Mouse (Mus musculus): ENCODE results near the gene Hormad2. TPM values are rescaled to one million over a fixed set of nuclear protein-coding genes. Genes with fewer than 3 reads are reported as not detected.

Hormad2 gene
- polyA plus RNA-seq, 1 experiment from 2014 or later: 0.17 TPM

DNA sequence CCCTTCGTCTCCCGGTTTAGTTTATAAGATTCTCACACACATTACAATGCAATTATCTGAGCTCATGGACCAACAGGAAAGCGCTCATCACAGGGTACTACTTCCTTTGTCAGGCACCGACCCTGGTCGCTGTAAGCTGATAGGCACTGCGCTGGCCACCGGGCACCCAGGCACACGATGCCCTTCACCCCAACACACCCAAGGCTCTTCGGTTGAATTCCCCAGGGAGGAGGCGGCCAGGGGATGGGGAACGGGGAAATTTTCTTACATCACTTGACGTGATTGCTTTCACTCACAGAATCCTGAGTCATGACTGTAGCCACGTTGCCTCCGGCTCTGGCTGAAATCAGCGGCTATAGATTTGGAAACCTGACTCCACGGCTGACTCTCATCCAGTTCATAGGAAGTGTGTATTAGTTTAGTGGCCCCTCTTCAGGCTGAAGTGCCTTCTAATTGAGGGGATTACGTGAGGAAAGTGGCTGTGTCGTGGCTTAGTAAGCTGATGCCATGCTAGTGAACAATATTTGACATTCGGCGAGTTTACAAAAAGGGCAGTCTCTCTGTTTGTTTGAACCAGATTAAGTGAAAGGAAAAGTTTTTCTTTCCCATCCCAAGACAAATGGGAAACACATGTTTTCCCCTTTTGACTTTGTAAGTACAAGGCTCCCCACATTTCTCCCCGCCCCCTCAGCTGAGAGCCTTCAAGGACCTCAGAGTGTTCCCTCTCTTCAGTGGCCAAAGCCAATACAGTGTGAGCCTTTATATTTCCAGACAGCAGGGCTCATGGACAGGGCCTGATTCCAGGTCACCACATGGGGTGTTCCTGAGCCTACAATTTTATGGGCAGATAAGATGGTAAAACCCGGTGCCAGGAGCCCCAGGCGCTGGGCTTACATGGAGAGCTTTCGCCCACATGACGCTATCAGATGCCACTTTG is 132.1 kb downstream of the Hormad2 start:
- Histone ChIP-seq H3K36me3 (no peaks in the 10 kb centered on the region), H3K4me3 (no peak overlapping the region), H3K4me1 (replicated peaks) (peaks cover 10% of the 10 kb centered on the region; the same call in 1 of the 2 replicates), H3K9ac (no peak overlapping the region; the same call in 1 of the 2 replicates), H3K27me3 (no peaks in the 10 kb centered on the region), H3K27ac (replicated peaks) (peak overlapping the region; percentile 57; the same call in 1 of the 2 replicates), H3K9me3 (no peaks in the 10 kb centered on the region), H3K4me2 (peak overlapping the region; percentile 26; the same call in 1 of the 2 replicates)
- no peak for ATAC-seq (ENCODE audit: low read depth)
- WGBS: 51% methylated on average over 25 of the region's 25 CpGs

GRCm38 (mm10) chr11:4308060-4308513 is 132.8 kb downstream of the Hormad2 start:
- WGBS: 13% methylated on average over 6 of the region's 6 CpGs
- no peak overlapping the region for H3K4me3 ChIP-seq
- H3K27me3 ChIP-seq: no peaks in the 10 kb centered on the region
- peaks cover 10% of the 10 kb centered on the region; the same call in 1 of the 2 replicates for H3K4me1 ChIP-seq (replicated peaks)
- no peaks in the 10 kb centered on the region for H3K36me3 ChIP-seq
- H3K4me2 ChIP-seq: peak overlapping the region; percentile 26; the same call in 1 of the 2 replicates
- no peak overlapping the region for H3K9ac ChIP-seq
- H3K27ac ChIP-seq (replicated peaks): peak overlapping the region; percentile 57; the same call in 1 of the 2 replicates
- no peak for ATAC-seq (ENCODE audit: low read depth)
- H3K9me3 ChIP-seq: no peaks in the 10 kb centered on the region

DNA sequence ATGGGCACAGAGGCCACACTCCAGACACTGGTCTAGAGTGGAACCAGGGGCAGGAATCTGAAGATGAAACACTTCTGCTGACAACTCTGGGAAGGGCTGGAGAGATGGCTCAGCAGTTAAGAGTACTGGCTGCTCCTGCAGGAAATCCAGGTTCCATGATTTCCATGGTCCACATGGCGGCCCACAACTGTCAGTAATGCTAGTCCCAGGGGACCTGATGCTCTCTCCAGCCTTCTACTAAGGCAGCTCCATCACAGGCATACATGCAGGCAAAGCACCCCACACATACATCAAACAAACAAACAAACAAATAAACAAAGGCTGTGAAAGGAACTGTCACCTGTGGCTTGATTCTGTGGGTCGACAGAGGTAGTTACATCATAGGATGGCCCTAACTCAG is 134.8 kb downstream of the Hormad2 start:
- no peaks in the 10 kb centered on the region for H3K36me3 ChIP-seq
- no peak overlapping the region for H3K27ac ChIP-seq (replicated peaks)
- H3K4me2 ChIP-seq: no peak overlapping the region
- H3K27me3 ChIP-seq: no peaks in the 10 kb centered on the region
- no peak for ATAC-seq (ENCODE audit: low read depth)
- H3K9me3 ChIP-seq: no peaks in the 10 kb centered on the region
- no peak overlapping the region for H3K4me3 ChIP-seq
- WGBS: 69% methylated on average over 2 of the region's 2 CpGs
- peaks cover 10% of the 10 kb centered on the region; the same call in 1 of the 2 replicates for H3K4me1 ChIP-seq (replicated peaks)
- H3K9ac ChIP-seq: no peak overlapping the region

DNA sequence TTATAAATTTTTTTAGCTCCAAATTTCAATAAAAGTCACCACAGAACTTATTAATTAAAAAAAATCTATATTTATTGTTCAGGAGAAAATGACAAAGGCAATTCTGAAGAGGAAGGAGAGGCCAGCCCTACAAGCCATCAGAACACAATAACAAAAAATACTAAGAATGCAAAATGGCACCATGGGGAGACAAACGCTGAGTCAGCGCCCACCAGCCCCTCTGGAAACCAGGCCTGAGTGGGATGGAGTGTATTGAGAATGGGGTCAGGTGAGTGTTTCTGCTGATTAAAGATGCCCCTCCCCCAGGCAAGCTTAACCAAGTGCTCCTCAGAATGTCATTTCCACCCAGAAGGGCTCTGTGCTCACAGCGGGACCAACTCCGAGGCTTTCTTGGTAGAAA is 135.8 kb downstream of the Hormad2 start:
- 89% methylated on average over 4 of the region's 4 CpGs for WGBS
- H3K27ac ChIP-seq (replicated peaks): no peak overlapping the region
- no peak overlapping the region for H3K9ac ChIP-seq
- no peaks in the 10 kb centered on the region for H3K27me3 ChIP-seq
- no peaks in the 10 kb centered on the region for H3K9me3 ChIP-seq
- H3K4me1 ChIP-seq (replicated peaks): peaks cover 10% of the 10 kb centered on the region; the same call in 1 of the 2 replicates
- no peak for ATAC-seq (ENCODE audit: low read depth)
- no peak overlapping the region for H3K4me3 ChIP-seq
- no peaks in the 10 kb centered on the region for H3K36me3 ChIP-seq
- H3K4me2 ChIP-seq: no peak overlapping the region

- H3K9me3 ChIP-seq: no peaks in the 10 kb centered on the region
- no peaks in the 10 kb centered on the region for H3K36me3 ChIP-seq
- no peak overlapping the region for H3K4me2 ChIP-seq
- peaks cover 10% of the 10 kb centered on the region; the same call in 1 of the 2 replicates for H3K4me1 ChIP-seq (replicated peaks)
- no peak overlapping the region for H3K9ac ChIP-seq
- no peak for ATAC-seq (ENCODE audit: low read depth)
- H3K4me3 ChIP-seq: no peak overlapping the region
- no peak overlapping the region for H3K27ac ChIP-seq (replicated peaks)
- no peaks in the 10 kb centered on the region for H3K27me3 ChIP-seq
- WGBS: 62% methylated on average over 4 of the region's 4 CpGs
Measured at GRCm38 (mm10) chr11:4304203-4304602, 136.7 kb downstream of the Hormad2 start.

- no peak overlapping the region for H3K9ac ChIP-seq
- H3K36me3 ChIP-seq: no peaks in the 10 kb centered on the region
- WGBS: 68% methylated on average over 9 of the region's 9 CpGs
Measured at GRCm38 (mm10) chr11:4303033-4303432, 137.9 kb downstream of the Hormad2 start.

GRCm38 (mm10) chr11:4302363-4302913 is 138.5 kb downstream of the Hormad2 start:
- no peak overlapping the region for H3K27ac ChIP-seq (replicated peaks)
- no peaks in the 10 kb centered on the region for H3K27me3 ChIP-seq
- H3K36me3 ChIP-seq: no peaks in the 10 kb centered on the region
- H3K9ac ChIP-seq: no peak overlapping the region
- no peak overlapping the region for H3K4me2 ChIP-seq
- no peaks in the 10 kb centered on the region for H3K4me1 ChIP-seq (replicated peaks)
- WGBS: 40% methylated on average over 5 of the region's 5 CpGs
- no peak overlapping the region for H3K4me3 ChIP-seq
- no peak for ATAC-seq (ENCODE audit: low read depth)
- H3K9me3 ChIP-seq: no peaks in the 10 kb centered on the region

More at GRCm38 (mm10) chr11:4303033-4303432, 137.9 kb downstream of the Hormad2 start:
- Histone ChIP-seq H3K27ac (replicated peaks) (no peak overlapping the region), H3K4me2 (no peak overlapping the region), H3K4me1 (replicated peaks) (peaks cover 4% of the 10 kb centered on the region; the same call in 1 of the 2 replicates), H3K27me3 (no peaks in the 10 kb centered on the region), H3K4me3 (no peak overlapping the region), H3K9me3 (no peaks in the 10 kb centered on the region)
- no peak for ATAC-seq (ENCODE audit: low read depth)

GRCm38 (mm10) chr11:4300683-4301082 is 140.2 kb downstream of the Hormad2 start:
- no peaks in the 10 kb centered on the region for H3K27me3 ChIP-seq
- H3K36me3 ChIP-seq: no peaks in the 10 kb centered on the region
- ATAC-seq (ENCODE audit: low read depth): no peak
- peaks cover 7% of the 10 kb centered on the region; the same call in 1 of the 2 replicates for H3K4me1 ChIP-seq (replicated peaks)
- H3K4me2 ChIP-seq: no peak overlapping the region
- 86% methylated on average over 3 of the region's 3 CpGs for WGBS
- H3K9me3 ChIP-seq: no peaks in the 10 kb centered on the region
- no peak overlapping the region for H3K27ac ChIP-seq (replicated peaks)
- H3K4me3 ChIP-seq: no peak overlapping the region
- no peak overlapping the region for H3K9ac ChIP-seq

- no peak for ATAC-seq (ENCODE audit: low read depth)
- Histone ChIP-seq H3K9ac (no peak overlapping the region), H3K36me3 (no peaks in the 10 kb centered on the region), H3K27ac (replicated peaks) (no peak overlapping the region), H3K9me3 (no peaks in the 10 kb centered on the region), H3K4me1 (replicated peaks) (peaks cover 13% of the 10 kb centered on the region), H3K27me3 (no peaks in the 10 kb centered on the region), H3K4me3 (no peak overlapping the region), H3K4me2 (no peak overlapping the region)
- 76% methylated on average over 14 of the region's 14 CpGs for WGBS
Measured at GRCm38 (mm10) chr11:4299735-4300474, 141.0 kb downstream of the Hormad2 start.

DNA sequence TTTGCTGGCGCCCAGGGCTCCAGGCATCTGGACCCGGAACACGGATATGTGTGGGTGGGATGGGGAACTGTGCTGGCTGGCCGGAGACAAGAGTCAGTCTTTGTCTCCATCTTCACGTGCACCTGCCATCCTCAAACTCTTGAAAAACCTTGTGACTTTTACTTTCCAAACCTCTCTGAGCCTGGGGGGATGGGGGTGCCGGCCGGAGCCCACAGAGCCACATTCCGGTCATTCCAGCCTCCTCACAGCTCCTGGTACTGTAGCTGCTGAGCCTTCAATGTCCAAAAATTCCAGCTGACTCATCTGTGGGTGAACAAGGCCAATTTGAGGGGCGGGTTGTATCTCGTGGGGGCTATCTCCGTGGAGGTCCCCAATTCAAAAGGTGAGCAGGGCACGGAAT is 141.7 kb downstream of the Hormad2 start:
- Histone ChIP-seq H3K9me3 (no peaks in the 10 kb centered on the region), H3K4me1 (replicated peaks) (peaks cover 15% of the 10 kb centered on the region), H3K9ac (no peak overlapping the region), H3K27ac (replicated peaks) (no peak overlapping the region), H3K27me3 (no peaks in the 10 kb centered on the region), H3K36me3 (no peaks in the 10 kb centered on the region), H3K4me2 (no peak overlapping the region), H3K4me3 (no peak overlapping the region)
- 62% methylated on average over 12 of the region's 12 CpGs for WGBS
- ATAC-seq (ENCODE audit: low read depth): no peak

DNA sequence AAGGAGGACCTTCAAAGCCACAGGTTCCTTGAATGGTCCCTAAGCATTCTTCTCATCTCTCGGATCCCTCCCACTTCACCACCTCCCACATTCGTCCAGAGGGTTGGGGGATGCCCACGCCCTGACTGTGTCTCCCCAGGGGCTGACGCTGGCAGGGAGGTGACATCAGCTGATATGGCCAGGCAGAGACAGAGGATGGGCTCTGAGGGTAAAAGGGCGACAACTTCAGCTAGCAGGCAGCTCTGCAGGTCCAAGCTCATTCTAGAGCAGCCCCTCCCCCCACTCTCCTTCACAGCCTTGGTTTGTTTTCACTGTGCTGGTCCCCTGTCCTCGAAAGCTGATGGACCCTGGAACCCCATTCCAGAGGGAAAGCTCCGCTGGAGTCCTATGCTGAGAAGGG is 142.3 kb downstream of the Hormad2 start:
- H3K9ac ChIP-seq: no peak overlapping the region
- no peak overlapping the region for H3K27ac ChIP-seq (replicated peaks)
- no peaks in the 10 kb centered on the region for H3K36me3 ChIP-seq
- WGBS: 41% methylated on average over 7 of the region's 7 CpGs
- ATAC-seq (ENCODE audit: low read depth): no peak
- no peak overlapping the region for H3K4me2 ChIP-seq
- H3K4me3 ChIP-seq: no peak overlapping the region
- no peaks in the 10 kb centered on the region for H3K9me3 ChIP-seq
- no peaks in the 10 kb centered on the region for H3K27me3 ChIP-seq
- H3K4me1 ChIP-seq (replicated peaks): peaks cover 15% of the 10 kb centered on the region

DNA sequence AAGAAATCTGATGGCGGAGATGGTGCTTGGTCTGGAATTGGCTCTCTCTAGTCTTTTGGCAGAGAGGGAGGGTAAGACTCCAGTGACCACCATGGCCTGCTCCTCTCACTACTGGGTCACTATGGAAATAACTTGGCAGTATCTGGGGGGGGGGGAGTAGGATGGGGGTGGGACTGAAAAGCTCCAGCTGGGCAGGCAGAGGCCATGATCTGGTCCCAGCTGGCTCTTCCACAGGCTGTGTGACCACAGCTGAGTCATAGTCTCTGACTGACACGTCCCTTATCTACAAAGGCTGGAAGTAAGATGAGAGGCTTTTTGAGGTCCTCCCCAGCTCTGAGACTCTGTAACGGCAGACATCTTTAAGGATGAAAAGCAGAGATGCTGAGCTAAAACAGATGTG is 143.2 kb downstream of the Hormad2 start:
- Histone ChIP-seq H3K27me3 (no peaks in the 10 kb centered on the region), H3K27ac (replicated peaks) (no peak overlapping the region), H3K9ac (no peak overlapping the region), H3K9me3 (no peaks in the 10 kb centered on the region), H3K4me3 (no peak overlapping the region), H3K4me1 (replicated peaks) (peaks cover 15% of the 10 kb centered on the region), H3K36me3 (no peaks in the 10 kb centered on the region), H3K4me2 (no peak overlapping the region)
- 77% methylated on average over 3 of the region's 3 CpGs for WGBS
- no peak for ATAC-seq (ENCODE audit: low read depth)

Measured in neural tube, embryonic 13.5 days (tissue).